Mouse (Mus musculus) MEL-GATA-1-ER (cell line): ENCODE data around the gene Stac.

Experiments
- DNase-seq: peaks from one replicate; pipeline ENCODE4 v3.0.0-alpha.2; 2012; ENCODE audit warnings: low read depth; ENCODE audit errors: extremely low read depth

Stac gene

DNA sequence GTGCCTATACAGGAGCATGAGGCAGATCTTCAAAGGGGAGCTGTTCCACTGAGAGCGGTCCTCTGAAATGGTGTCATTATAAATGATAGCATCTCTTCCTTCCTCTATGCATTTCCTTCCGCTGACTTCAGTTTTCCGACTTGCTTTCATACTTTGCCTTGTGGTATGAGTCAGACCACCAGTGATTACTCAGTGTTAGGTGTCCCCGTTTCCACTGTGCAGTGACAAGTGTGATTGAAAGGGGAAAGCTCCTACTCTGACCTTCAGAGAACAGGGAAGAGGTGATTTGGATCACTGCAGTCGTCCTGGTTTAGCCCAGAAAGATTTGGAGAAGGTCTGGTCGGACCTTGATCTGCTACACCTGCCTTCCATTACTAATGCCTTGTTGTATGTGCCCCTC, 81.4 kb downstream of the Stac start:
- DNase-seq: no peak

DNA sequence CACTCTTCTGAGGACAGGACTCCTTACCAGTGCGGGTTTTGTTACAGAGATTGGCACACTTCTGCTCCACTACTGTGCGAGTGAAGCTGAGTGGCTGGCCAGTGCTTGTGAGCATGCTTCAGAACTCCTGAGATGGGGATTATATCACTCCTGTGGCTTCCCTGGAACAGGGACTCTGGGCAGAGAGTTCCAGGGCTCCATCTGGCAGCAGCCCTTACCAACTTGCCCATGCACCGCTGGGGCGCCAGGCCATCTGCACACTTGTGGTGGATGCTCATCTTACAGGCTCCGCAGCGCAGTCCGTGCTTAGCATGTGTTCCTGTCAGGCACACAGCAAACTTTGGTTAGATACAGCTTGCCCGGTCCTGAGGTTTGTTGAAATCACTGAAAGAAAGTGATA, 83.5 kb downstream of the Stac start:
- DNase-seq: no peak

- no peak for DNase-seq
Measured at GRCm38 (mm10) chr9:111587527-111587926, 102.6 kb downstream of the Stac start.

- DNase-seq: no peak
Measured at GRCm38 (mm10) chr9:111578784-111579183, 111.4 kb downstream of the Stac start.

- DNase-seq: no peak
Measured at GRCm38 (mm10) chr9:111577453-111577852, 112.7 kb downstream of the Stac start.

- no peak for DNase-seq
Measured at GRCm38 (mm10) chr9:111575889-111576288, 114.3 kb downstream of the Stac start.

- DNase-seq: no peak
Measured at GRCm38 (mm10) chr9:111573836-111574235, 116.3 kb downstream of the Stac start.

DNA sequence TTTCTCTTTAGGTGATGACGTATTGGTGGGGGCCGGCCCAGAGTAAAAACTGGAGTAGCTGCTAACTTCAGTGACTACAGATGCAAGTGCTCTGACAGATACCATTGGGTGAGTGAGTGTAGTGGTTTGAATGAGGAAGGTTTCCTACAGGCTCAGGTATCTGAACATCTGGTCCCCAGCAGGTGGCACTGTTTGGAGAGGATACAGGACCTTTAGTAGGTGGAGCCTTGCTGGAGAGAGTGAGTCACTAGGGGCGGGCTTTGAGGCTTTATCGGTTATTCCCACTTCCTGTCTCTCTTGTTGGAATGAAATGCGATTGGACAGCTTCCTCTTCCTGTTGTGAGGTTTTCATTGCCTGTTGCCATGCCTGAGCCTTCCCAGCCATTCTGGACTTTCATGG, 118.5 kb downstream of the Stac start:
- no peak for DNase-seq

DNA sequence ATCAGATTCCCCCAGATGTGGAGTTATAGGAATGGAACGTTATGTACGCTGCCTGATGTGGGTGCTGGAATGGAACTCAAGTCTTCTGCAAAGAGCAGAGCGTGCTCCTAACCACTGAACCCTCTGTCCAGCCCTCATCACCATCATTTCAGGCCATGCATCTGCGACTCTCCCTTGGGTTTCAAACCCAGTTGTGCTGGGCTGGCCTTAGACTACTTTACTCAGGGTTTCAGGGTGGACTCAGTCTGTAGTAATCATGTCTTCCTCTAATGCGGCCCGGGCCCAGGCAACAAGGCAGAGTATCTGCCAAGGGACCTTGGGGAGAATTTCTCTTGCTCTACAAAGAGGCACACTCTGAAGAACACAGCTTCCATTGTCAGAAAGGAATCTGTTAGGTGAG, 126.0 kb downstream of the Stac start:
- no peak for DNase-seq

DNA sequence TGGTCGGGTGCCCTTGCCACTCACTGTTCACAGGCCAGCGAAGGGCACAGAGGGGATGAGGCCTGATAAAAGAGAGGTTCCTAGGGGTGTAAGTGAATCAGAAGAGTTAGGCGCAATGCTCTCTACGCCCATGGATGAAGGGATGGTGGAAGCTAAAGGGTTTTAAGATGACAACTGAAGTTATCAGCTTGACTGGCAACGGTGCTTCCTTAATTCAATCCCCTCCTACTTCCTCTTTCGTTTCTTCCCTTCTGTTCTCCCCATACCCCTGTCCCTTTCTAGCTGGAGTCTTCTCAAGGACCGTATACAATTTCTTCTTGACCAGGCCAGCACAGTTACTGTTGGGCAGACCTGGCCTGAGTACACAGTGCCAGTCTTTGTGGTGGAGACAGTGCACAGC, 126.9 kb downstream of the Stac start:
- no peak for DNase-seq

- DNase-seq: no peak
Measured at GRCm38 (mm10) chr9:111562217-111562988, 127.7 kb downstream of the Stac start.

GRCm38 (mm10) chr9:111556699-111557098, 133.4 kb downstream of the Stac start:
- no peak for DNase-seq

DNA sequence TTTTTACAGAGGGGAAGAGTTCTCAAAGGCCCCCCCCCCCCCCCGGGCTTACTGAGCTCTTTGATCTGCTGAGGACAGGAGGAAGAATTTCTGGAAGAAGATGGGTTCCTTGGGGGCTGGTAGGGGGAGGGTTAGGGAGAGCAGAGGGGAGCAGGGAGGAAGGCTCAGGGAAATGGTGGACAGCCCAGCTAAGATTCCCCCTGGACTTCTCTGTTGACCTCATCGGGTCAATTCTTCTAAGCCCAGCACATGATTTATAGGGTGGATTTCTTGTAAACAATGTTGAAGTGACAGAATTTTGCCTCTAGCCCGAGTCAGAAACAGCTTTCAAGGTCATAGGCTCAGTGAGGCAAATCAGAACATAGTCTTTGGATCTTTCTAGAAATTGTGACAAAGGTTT, 137.3 kb downstream of the Stac start:
- no peak for DNase-seq

GRCm38 (mm10) chr9:111551461-111552190, 138.5 kb downstream of the Stac start:
- no peak for DNase-seq

DNA sequence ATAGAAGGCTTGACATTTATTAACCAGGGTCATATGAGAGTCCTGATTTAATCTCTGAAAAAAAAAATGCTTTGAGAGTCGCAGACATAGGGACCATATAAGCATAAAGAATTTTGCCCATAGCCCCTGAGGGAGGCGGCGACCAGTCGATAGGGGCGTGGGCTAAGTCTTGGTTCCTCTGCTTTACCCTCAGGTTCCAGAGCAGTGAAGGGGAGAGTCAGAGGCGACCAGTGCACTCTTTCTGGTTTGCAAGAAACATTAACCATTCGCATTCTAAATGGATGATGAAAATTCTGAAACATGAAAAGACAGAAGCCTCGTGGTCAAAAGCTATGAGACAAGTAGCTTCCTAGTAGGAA, 139.2 kb downstream of the Stac start:
- no peak for DNase-seq

DNA sequence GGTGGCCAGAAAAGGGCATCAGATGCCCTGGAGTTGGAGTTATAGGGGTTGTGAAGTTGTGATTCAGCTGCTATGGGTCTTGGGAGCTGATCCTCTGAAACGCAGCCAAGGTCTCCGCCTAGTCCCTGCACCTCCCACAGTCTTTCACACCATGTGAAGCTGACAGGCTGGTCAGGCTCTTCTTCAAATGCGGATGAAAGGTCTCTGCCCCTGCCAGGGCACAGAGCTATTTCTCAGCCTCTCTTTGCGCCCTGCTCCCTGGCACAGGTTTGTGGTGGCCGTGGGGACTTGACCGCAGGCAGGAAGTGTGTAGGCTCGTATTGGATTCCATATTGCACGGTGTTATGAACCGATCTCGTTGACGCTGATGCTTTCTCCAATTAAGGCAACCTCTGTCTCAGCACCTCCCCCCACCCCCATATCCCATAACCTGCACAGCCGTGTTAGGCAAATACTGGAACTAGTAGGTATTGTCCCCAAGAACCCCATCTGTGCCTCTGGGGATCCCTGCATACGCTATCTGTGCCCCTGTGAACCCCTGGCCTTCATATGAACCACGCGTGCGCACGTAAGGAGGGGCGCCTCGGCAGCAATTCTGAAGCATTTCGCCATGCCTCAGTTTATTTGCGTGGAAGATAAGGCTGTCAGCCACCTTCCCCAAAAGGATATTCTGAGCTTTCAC, 139.7 kb downstream of the Stac start:
- DNase-seq: no peak

GRCm38 (mm10) chr9:111542663-111543062, 147.5 kb downstream of the Stac start:
- DNase-seq: no peak

- DNase-seq: no peak
Measured at GRCm38 (mm10) chr9:111535445-111536064, 154.6 kb downstream of the Stac start.

DNA sequence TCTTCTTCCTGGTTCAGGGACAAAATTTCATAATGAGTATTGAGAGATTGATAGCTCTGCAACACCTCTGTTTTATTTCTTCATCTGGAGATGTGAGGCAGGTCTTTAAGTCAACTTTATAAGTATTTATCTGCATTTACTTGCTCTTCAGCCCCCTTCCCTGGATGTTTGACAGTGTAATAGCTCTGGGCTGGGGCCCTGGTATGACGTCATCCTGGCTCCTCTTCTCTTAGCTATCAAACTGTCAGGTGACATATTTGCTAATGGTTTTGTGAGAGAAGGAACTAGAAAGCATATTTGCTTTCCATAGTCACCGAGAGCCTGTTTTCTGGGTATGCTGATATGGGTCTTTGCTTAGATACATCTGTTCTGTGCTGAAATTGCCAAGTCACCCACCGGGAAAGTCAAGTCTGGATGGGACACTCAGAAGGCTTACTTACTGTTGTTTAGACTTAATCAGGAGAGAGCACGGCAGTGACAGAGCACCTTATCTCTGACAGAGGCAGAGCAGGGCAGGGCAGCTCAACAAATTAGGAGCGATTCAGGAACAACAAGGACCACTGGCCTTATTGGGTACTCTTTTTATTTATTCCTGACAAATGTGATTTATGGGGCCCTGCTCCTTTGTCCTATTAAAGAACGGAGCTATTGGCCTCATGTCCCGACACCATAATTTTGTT, 155.3 kb downstream of the Stac start:
- DNase-seq: no peak

DNA sequence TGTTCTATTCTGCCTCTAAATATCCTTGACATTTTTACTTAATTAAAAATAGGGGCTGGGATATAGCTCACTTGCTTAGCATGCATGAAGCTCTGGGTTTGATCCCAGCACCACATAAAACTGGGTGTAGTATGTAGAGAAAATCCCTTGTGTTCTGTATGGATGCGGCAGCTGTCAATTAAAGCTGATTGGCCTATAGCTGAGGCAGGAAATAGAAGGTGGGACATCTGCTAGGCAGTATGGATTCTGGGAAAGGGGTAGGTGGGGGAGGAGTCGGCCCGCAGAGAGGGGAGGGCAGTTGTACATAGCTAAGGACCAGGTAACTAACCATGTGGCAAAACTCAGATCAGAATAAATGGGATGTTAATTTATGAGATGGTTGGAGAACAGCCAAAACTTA, 166.3 kb downstream of the Stac start:
- no peak for DNase-seq

DNA sequence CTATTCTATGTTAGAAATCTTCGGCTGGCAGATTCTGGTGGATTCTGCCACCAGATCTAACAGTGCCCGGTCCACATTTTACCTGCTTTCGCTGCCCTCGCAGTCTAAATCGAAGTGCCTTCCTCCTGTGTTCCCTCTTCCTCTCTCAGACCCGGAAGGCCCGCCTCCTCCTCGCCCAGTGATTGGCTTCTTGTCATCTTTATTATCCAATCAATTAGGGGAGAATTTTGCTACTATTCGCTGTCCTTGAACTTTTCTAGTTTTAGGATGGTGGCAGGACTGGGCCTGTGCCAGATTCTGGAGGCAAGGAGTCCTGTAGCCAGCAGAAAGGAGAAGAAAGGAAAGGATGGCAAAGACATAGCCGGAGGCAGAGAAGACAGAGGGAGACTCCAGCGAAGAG, 167.0 kb downstream of the Stac start:
- no peak for DNase-seq
